ENCODE assay signal across 15 mouse cellular contexts in genomic region chr5:103923101-103923500, GRCm38 (mm10). TPM values are rescaled to one million over a fixed set of nuclear protein-coding genes. Genes with fewer than 3 reads are reported as not detected.
"Had no signal": no experiment of that assay in that cellular context is flagged by ENCODE, and none has a peak within 500 bp of the region (broad histone marks: within the 10 kb centered on the region; RNA-seq: fewer than 3 reads in every experiment).

No protein-coding gene starts in this region.

- H3K9me3 ChIP-seq: limb, embryonic 10.5 days; midbrain, embryonic 12.5 days; neural tube, embryonic 13.5 days had no signal

- H3K36me3 ChIP-seq: limb, embryonic 10.5 days; midbrain, embryonic 12.5 days; neural tube, embryonic 13.5 days had no signal

- H3K9ac ChIP-seq: lung, embryonic 14.5 days; midbrain, embryonic 12.5 days; neural tube, embryonic 13.5 days had no signal

- H3K4me1 ChIP-seq: midbrain, embryonic 12.5 days had no signal

- H3K4me2 ChIP-seq: liver, embryonic 11.5 days; lung, embryonic 14.5 days; midbrain, embryonic 12.5 days; neural tube, embryonic 13.5 days had no signal

- DNase-seq: kidney, postnatal 25 days; lung, postnatal 14 days; right cerebral cortex, postnatal 14 days; thymus, adult 18-20 months; thymus, postnatal 14 days had no signal

- H3K27ac ChIP-seq: left cerebral cortex, adult 2 months; limb, embryonic 10.5 days; midbrain, embryonic 12.5 days; neural tube, embryonic 13.5 days; stomach, postnatal 0 days had no signal

- H3K4me3 ChIP-seq: left cerebral cortex, adult 2 months; limb, embryonic 10.5 days; midbrain, embryonic 12.5 days; neural tube, embryonic 13.5 days had no signal

RNA-seq across cellular contexts. Expression of gene Hsd17b13, which starts 54.1 kb away (rescaled TPM):
- total RNA-seq: layer of hippocampus, postnatal 25 days; megakaryocyte-erythroid progenitor cell, adult 5-6 weeks had no signal
- polyA plus RNA-seq: limb, embryonic 10.5 days; midbrain, embryonic 12.5 days; midbrain, embryonic 16.5 days; neural tube, embryonic 13.5 days had no signal
